Mouse (Mus musculus) cortical plate, adult 2 months (tissue): ENCODE measurements at regions not wholly inside any gene's neighbourhood (a gene's known extent, or its start where the extent isn't known, plus 50 kb on each side); places are given as distances from the start of the nearest gene placed in this dataset.

Experiments used
- CTCF ChIP-seq: fragments of 200-500 bp; IDR thresholded peaks from 2 replicates; pipeline ENCODE4 v1.5.1; 2011; ENCODE audit warnings: mild to moderate bottlenecking, control low read depth, low read length; ENCODE audit not compliant: insufficient read depth; ENCODE audit errors: extremely low read depth
- POLR2A ChIP-seq: fragments of 200-500 bp; IDR thresholded peaks from 2 replicates; pipeline ENCODE4 v1.6.1; 2011; ENCODE audit warnings: mild to moderate bottlenecking, low read length, control low read depth; ENCODE audit not compliant: insufficient read depth; ENCODE audit errors: extremely low read depth

GRCm38 (mm10) chr2:57850058-57850400 lies 147.7 kb upstream of the Galnt5 start:
- no peak for TF ChIP-seq CTCF
- TF ChIP-seq POLR2A = no peak
